Mouse (Mus musculus): Measurements from ENCODE around the gene Krtcap3. TPM values are rescaled to one million over a fixed set of nuclear protein-coding genes. Genes with fewer than 3 reads are reported as not detected.

Gene Krtcap3
- total and polyA plus RNA-seq, 2 experiments from 2014 or later: 1.2 to 3.4 TPM

DNA sequence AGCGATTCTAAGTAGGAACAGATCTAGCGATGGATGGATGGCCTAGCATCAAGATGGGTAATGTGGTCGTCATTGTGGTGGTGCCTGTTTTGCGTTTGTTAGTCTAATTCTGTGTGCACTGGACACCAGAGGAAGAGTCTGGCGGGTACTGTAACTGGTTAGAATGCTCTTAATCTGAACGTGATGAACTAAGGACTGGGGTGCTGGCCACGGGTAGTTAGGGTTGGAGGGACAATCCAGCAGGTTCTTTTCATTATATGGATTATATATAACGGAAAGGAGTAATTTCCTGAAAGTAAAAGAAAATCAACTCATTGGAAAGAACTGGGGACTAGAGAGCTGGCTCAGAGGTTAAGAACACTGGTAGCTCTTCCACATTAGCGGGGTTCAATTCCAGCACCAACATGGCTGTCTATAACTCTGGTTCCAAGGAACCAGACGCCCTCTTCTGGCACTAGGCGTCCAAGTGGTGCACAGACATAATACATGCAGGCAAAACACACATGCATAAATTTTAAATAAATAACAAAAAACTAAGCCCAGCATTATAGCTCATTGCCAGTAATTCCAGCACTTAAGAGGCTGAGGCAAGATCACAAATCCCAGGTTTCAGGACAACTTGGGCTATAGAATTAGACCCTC, 30.1 kb upstream of the Krtcap3 start:
- peak overlapping the region; percentile 96 for H3K27ac ChIP-seq (ENCODE audit: low read depth, low read length)
- H3K27me3 ChIP-seq (ENCODE audit: insufficient read depth, low read length): no peaks in the 10 kb centered on the region
- peak overlapping the region; percentile 78 for H3K4me2 ChIP-seq (ENCODE audit: low read depth, low read length, poor library complexity, severe bottlenecking)
- TF ChIP-seq CTCF (IDR thresholded peaks at IDR 0.05): peak; percentile 81
- H3K9ac ChIP-seq (replicated peaks; ENCODE audit: low read length, poor library complexity, severe bottlenecking): peak overlapping the region; percentile 90
- H3K4me1 ChIP-seq (ENCODE audit: insufficient read depth, low read length): no peaks in the 10 kb centered on the region
- H3K4me3 ChIP-seq (ENCODE audit: low read depth, low read length): peak overlapping the region; percentile 98
- ATAC-seq (ENCODE audit: low FRiP score): peak; percentile 42
- peak; percentile 88 for DNase-seq (ENCODE audit: low spot score)
- no peaks in the 10 kb centered on the region for H3K9me3 ChIP-seq (ENCODE audit: low read length)
- 9% methylated on average over 11 of the region's 11 CpGs for WGBS
- H3K36me3 ChIP-seq (ENCODE audit: insufficient read depth, low read length): no peaks in the 10 kb centered on the region

- H3K4me2 ChIP-seq (ENCODE audit: low read depth, low read length, poor library complexity, severe bottlenecking): no peak overlapping the region
- no peaks in the 10 kb centered on the region for H3K9me3 ChIP-seq (ENCODE audit: low read length)
- 95% methylated on average over 9 of the region's 9 CpGs for WGBS
- no peaks in the 10 kb centered on the region for H3K27me3 ChIP-seq (ENCODE audit: insufficient read depth, low read length)
- H3K27ac ChIP-seq (ENCODE audit: low read depth, low read length): no peak overlapping the region
- no peak overlapping the region for H3K4me3 ChIP-seq (ENCODE audit: low read depth, low read length)
- no peaks in the 10 kb centered on the region for H3K36me3 ChIP-seq (ENCODE audit: insufficient read depth, low read length)
- no peak for DNase-seq (ENCODE audit: low spot score)
- ATAC-seq (ENCODE audit: low FRiP score): no peak
- TF ChIP-seq CTCF (IDR thresholded peaks at IDR 0.05): no peak
- H3K4me1 ChIP-seq (ENCODE audit: insufficient read depth, low read length): no peaks in the 10 kb centered on the region
- H3K9ac ChIP-seq (replicated peaks; ENCODE audit: low read length, poor library complexity, severe bottlenecking): no peak overlapping the region
Measured at GRCm38 (mm10) chr5:31222696-31223095, 28.8 kb upstream of the Krtcap3 start.

- DNase-seq (ENCODE audit: low spot score): no peak
- Histone ChIP-seq H3K27me3 (ENCODE audit: insufficient read depth, low read length) (no peaks in the 10 kb centered on the region), H3K4me2 (ENCODE audit: low read depth, low read length, poor library complexity, severe bottlenecking) (no peak overlapping the region), H3K27ac (ENCODE audit: low read depth, low read length) (no peak overlapping the region), H3K36me3 (ENCODE audit: insufficient read depth, low read length) (no peaks in the 10 kb centered on the region), H3K9ac (replicated peaks; ENCODE audit: low read length, poor library complexity, severe bottlenecking) (no peak overlapping the region), H3K4me3 (ENCODE audit: low read depth, low read length) (no peak overlapping the region), H3K4me1 (ENCODE audit: insufficient read depth, low read length) (no peaks in the 10 kb centered on the region), H3K9me3 (ENCODE audit: low read length) (no peaks in the 10 kb centered on the region)
- no peak for TF ChIP-seq CTCF (IDR thresholded peaks at IDR 0.05)
- no peak for ATAC-seq (ENCODE audit: low FRiP score)
- WGBS: 56% methylated on average over 1 of the region's 1 CpGs
Measured at GRCm38 (mm10) chr5:31226641-31227040, 24.9 kb upstream of the Krtcap3 start.

DNA sequence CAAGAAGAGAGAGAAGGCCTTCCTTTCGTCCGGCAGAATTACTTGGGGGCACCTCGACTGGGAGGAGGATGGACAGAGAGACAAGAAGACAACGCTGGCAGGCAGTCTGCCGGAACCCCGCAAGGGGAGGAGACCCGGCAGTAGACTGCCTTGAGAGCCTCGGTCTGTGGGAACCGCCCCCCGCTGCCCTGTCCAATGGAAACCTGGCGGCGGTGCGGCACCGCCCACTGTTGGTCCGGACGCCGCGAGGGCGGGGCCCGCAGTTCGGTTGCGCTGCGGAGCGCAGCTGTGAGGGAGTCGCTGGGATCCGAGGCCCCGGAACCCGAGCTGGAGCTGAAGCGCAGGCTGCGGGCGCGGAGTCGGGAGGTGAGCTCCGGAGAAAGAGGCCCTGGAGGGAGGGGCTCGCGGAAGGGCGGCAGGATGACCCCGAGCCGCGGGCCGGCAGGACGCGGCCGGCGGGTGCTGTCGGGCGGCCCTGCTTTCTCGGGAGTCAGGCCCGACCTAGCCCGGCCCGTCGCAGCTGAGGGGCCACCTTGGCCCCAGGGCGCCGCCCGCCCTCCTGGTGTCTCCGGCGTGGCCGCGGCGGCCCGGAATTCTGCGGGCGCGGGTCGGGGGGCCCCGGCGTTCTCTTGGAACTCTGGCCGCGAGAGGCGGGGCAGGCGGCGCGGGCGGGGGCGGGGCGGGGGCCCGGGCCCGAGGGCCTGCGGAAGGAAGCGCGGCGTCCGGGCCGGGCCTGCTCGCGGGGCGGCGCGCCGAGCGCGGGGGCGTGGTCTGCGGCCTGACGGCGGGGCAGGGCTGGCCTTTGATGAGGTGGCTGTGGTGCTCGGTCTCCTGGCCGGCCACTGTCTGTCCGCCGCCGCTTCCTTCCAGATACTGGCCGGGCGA, 10.6 kb upstream of the Krtcap3 start, which contains the start of the genes Nrbp1 and Gm9970:
Nrbp1 (plus strand) TSS at position 228 of the 885 bp plus-strand sequence.
Gm9970 (minus strand) TSS at position 596 of the 885 bp plus-strand sequence.
- Histone ChIP-seq H3K4me3 (ENCODE audit: low read depth, low read length) (peak within 1 kb of the TSS; percentile 93), H3K36me3 (ENCODE audit: insufficient read depth, low read length) (peaks cover 18% of the 10 kb centered on the region), H3K27me3 (ENCODE audit: insufficient read depth, low read length) (no peaks in the 10 kb centered on the region), H3K4me2 (ENCODE audit: low read depth, low read length, poor library complexity, severe bottlenecking) (peak within 1 kb of the TSS; percentile 59), H3K4me1 (ENCODE audit: insufficient read depth, low read length) (0 out of 2 replicates have a peak, but pooled peaks cover 5% of the 10 kb centered on the region), H3K9ac (replicated peaks; ENCODE audit: low read length, poor library complexity, severe bottlenecking) (peak within 1 kb of the TSS; percentile 97), H3K27ac (ENCODE audit: low read depth, low read length) (peak within 1 kb of the TSS; percentile 93), H3K9me3 (ENCODE audit: low read length) (0 out of 2 replicates have a peak, but pooled peaks cover 4% of the 10 kb centered on the region)
- under 1% methylated on average over 55 of the region's 103 CpGs for WGBS
- DNase-seq (ENCODE audit: low spot score) (peak; percentile 98), ATAC-seq (ENCODE audit: low FRiP score) (peak; percentile 99)
- TF ChIP-seq CTCF (IDR thresholded peaks at IDR 0.05): no peak; the same call in 1 of the 2 replicates

DNA sequence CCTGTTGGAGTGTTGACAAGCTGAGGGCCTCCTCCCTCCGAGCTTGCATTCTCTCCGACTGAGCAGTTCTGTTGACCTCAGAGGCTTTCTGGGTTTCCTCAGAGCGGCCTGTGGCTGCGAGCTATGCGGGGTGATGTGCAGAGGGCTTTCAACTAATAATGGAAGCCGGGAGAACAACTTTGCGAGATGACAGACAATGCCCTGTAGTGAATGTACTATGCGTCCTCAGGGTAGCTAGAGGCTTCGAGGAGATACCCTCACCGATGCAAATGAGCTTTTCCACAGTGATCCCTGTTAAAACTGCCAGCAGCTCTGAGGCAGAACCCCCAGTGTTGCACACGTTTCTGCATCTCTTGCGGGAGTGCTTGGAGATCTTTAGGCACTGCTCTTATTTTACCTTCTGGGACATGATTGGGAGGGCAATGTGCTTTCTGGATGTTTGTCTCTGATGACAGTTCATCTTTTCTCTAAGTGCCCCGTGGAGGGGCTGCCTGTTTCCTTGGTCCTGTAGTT, 9.9 kb upstream of the Krtcap3 start:
- H3K9ac ChIP-seq (replicated peaks; ENCODE audit: low read length, poor library complexity, severe bottlenecking): peak overlapping the region; percentile 97
- 0% methylated on average over 13 of the region's 13 CpGs for WGBS
- peak overlapping the region; percentile 59 for H3K4me2 ChIP-seq (ENCODE audit: low read depth, low read length, poor library complexity, severe bottlenecking)
- H3K9me3 ChIP-seq (ENCODE audit: low read length): no peaks in the 10 kb centered on the region
- peak overlapping the region; percentile 93 for H3K4me3 ChIP-seq (ENCODE audit: low read depth, low read length)
- H3K36me3 ChIP-seq (ENCODE audit: insufficient read depth, low read length): peaks cover 25% of the 10 kb centered on the region
- DNase-seq (ENCODE audit: low spot score) (no peak), ATAC-seq (ENCODE audit: low FRiP score) (no peak)
- no peaks in the 10 kb centered on the region for H3K27me3 ChIP-seq (ENCODE audit: insufficient read depth, low read length)
- 0 out of 2 replicates have a peak, but pooled peaks cover 5% of the 10 kb centered on the region for H3K4me1 ChIP-seq (ENCODE audit: insufficient read depth, low read length)
- H3K27ac ChIP-seq (ENCODE audit: low read depth, low read length): peak overlapping the region; percentile 93
- no peak for TF ChIP-seq CTCF (IDR thresholded peaks at IDR 0.05)

Data from midbrain, postnatal 0 days (tissue).